Mouse (Mus musculus) megakaryocyte, embryonic 14.5 days (primary cell): ENCODE data around the gene Mrpl9.

ENCODE experiments used
- FLI1 ChIP-seq: IDR thresholded peaks from 2 replicates; pipeline ENCODE4 v1.6.1; 2012; ENCODE audit warnings: low read length, inconsistent platforms, mixed read lengths
- GATA1 ChIP-seq: IDR thresholded peaks from 3 replicates; pipeline ENCODE4 v1.6.1; 2012; ENCODE audit warnings: mixed read lengths, low read length, inconsistent platforms, borderline replicate concordance

DNA sequence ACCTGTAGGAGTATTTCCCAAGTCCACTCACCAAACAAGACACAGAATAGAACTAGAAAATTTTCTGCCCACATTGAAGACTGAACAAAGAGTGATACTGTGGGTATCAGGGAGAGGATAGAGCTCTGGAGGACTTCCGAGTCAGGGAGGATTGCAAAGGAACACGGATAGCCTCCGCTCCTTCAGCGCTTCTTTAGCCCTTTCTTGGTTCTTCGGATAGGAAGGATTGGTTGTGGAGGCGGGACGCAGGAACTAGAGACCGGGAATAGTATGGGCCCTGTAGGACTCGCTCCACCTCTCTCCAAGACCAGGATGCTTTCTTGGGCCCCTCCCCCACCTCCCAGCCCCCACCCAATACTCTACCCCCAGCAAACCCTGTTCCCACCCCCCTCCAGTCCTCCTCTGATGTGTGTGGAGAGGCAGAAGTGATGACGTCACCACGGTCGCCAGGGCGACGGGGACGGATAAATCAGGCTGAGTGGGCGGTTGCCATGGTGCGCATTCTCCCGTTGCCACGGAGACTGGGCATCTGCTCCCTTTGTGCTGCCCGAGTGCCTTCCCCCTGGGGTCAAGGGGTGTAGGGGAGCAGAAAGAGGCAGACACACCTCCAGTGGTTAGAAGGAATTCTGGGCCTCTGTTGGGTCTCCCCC is 40.8 kb downstream of the Mrpl9 start:
- TF ChIP-seq GATA1 (no peak), FLI1 (no peak)
